Mouse (Mus musculus): ENCODE results near the gene Zbtb17. TPM values are rescaled to one million over a fixed set of nuclear protein-coding genes. Genes with fewer than 3 reads are reported as not detected.

Gene Zbtb17
- polyA plus RNA-seq, 1 experiment = 31.9 TPM

- DNase-seq (ENCODE audit: low read depth, low spot score) = no peak
- WGBS = 74% methylated on average over 14 of the region's 14 CpGs
These were observed 10.3 kb downstream of the Zbtb17 start for GRCm38 (mm10) chr4:141454581-141455350.

GRCm38 (mm10) chr4:141455526-141455925, 11.1 kb downstream of the Zbtb17 start:
- WGBS = 97% methylated on average over 4 of the region's 4 CpGs
- no peak for DNase-seq (ENCODE audit: low read depth, low spot score)

- 87% methylated on average over 14 of the region's 14 CpGs for WGBS
- DNase-seq (ENCODE audit: low read depth, low spot score) = no peak
These were observed 11.9 kb downstream of the Zbtb17 start for GRCm38 (mm10) chr4:141456193-141456938.

- 43% methylated on average over 7 of the region's 7 CpGs for WGBS
- no peak for DNase-seq (ENCODE audit: low read depth, low spot score)
These were observed 13.8 kb downstream of the Zbtb17 start for GRCm38 (mm10) chr4:141458236-141458635.

GRCm38 (mm10) chr4:141458888-141459287, 14.4 kb downstream of the Zbtb17 start:
- DNase-seq (ENCODE audit: low read depth, low spot score) = no peak
- WGBS = 90% methylated on average over 3 of the region's 3 CpGs

GRCm38 (mm10) chr4:141459766-141460165, 15.3 kb downstream of the Zbtb17 start:
- 93% methylated on average over 9 of the region's 9 CpGs for WGBS

GRCm38 (mm10) chr4:141460481-141460880, 16.0 kb downstream of the Zbtb17 start:
- no peak for DNase-seq (ENCODE audit: low read depth, low spot score)
- WGBS = 86% methylated on average over 4 of the region's 4 CpGs

More at GRCm38 (mm10) chr4:141459766-141460165, 15.3 kb downstream of the Zbtb17 start:
- DNase-seq (ENCODE audit: low read depth, low spot score) = no peak

- 54% methylated on average over 12 of the region's 12 CpGs for WGBS
These were observed 16.6 kb downstream of the Zbtb17 start for GRCm38 (mm10) chr4:141461088-141461487.

GRCm38 (mm10) chr4:141461576-141461975, 17.1 kb downstream of the Zbtb17 start:
- 89% methylated on average over 12 of the region's 12 CpGs for WGBS
- DNase-seq (ENCODE audit: low read depth, low spot score) = no peak

More at GRCm38 (mm10) chr4:141461088-141461487, 16.6 kb downstream of the Zbtb17 start:
- no peak for DNase-seq (ENCODE audit: low read depth, low spot score)

- 78% methylated on average over 14 of the region's 14 CpGs for WGBS
- no peak for DNase-seq (ENCODE audit: low read depth, low spot score)
These were observed 19.0 kb downstream of the Zbtb17 start for GRCm38 (mm10) chr4:141463472-141463871.

- no peak for DNase-seq (ENCODE audit: low read depth, low spot score)
- 85% methylated on average over 16 of the region's 16 CpGs for WGBS
These were observed 20.3 kb downstream of the Zbtb17 start for GRCm38 (mm10) chr4:141464722-141465121.

GRCm38 (mm10) chr4:141465512-141466288, 21.2 kb downstream of the Zbtb17 start:
- 94% methylated on average over 34 of the region's 34 CpGs for WGBS

GRCm38 (mm10) chr4:141466289-141466795, 21.9 kb downstream of the Zbtb17 start:
- no peak for DNase-seq (ENCODE audit: low read depth, low spot score)
- WGBS = 94% methylated on average over 16 of the region's 16 CpGs

More at GRCm38 (mm10) chr4:141465512-141466288, 21.2 kb downstream of the Zbtb17 start:
- no peak for DNase-seq (ENCODE audit: low read depth, low spot score)

GRCm38 (mm10) chr4:141466844-141467580, 22.6 kb downstream of the Zbtb17 start:
- whole genome bisulfite sequencing = 64% methylated on average over 15 of the region's 15 CpGs
- no peak for DNase-seq (ENCODE audit: low read depth, low spot score)

- no peak for DNase-seq (ENCODE audit: low read depth, low spot score)
- WGBS = 83% methylated on average over 6 of the region's 6 CpGs
These were observed 23.1 kb downstream of the Zbtb17 start for GRCm38 (mm10) chr4:141467581-141467927.

GRCm38 (mm10) chr4:141468576-141468975, 24.1 kb downstream of the Zbtb17 start:
- no peak for DNase-seq (ENCODE audit: low read depth, low spot score)
- 35% methylated on average over 10 of the region's 10 CpGs for WGBS

GRCm38 (mm10) chr4:141469343-141469742, 24.9 kb downstream of the Zbtb17 start:
- 89% methylated on average over 9 of the region's 9 CpGs for WGBS
- DNase-seq (ENCODE audit: low read depth, low spot score) = no peak

- no peak for DNase-seq (ENCODE audit: low read depth, low spot score)
- 97% methylated on average over 16 of the region's 16 CpGs for WGBS
These were observed 27.0 kb downstream of the Zbtb17 start for GRCm38 (mm10) chr4:141471491-141471890.

- DNase-seq (ENCODE audit: low read depth, low spot score) = no peak
- 96% methylated on average over 32 of the region's 32 CpGs for whole genome bisulfite sequencing
These were observed 28.3 kb downstream of the Zbtb17 start for GRCm38 (mm10) chr4:141472641-141473321.

Data from large intestine, adult 2 months (tissue).